Mouse (Mus musculus): ENCODE measurements around the gene Zfp322a. TPM values are rescaled to one million over a fixed set of nuclear protein-coding genes. Genes with fewer than 3 reads are reported as not detected.

Zfp322a gene
- 11.3 TPM for polyA plus RNA-seq (2017; shearing (Covaris generic))

DNA sequence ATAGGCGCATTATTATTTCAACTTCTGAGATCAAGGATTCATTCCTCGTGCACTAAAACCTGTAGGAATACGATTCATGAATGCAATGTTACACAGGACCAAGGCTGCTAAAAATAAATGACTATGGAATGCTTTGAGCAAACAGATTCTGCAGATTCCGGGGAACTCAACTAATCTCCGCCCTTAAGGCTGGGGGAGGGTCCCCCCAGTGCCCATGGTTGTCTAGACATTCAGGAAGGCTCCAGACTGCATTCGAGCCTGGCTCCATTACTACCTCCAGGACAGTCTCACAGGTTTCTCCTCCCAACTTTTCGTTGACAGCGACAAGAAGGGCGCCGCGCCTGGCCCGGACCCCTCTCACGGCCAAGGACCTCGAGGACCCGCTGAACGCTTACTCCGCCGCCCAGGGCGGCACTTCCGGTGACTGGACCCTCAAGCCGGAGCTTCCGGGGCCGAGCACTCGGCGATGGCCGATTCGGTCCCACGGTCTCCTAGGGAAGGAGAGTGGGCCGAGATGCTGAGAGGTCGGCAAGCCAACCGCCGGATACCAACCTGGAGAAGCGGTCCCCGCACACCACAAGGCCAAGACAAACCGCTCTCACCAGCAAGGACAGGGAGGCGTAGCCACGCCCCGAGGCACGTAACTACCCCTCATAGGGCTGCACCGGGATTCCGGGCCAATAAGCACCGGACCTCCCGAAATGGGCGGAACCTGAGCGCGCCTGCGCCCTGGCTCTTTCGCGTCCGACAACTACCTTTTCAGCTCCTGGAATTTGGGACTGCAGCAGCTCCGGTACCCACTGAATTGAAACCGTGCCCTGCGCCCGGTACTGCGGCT, at the start of gene Zfp322a:
Gene Zfp322a, minus strand, starts transcription at position 626 of the 838 bp plus-strand sequence.

Other genes with a start within 250 kb of the Zfp322a start
- gene Vmn1r218, start 236.1 kb downstream of the Zfp322a start, polyA plus RNA-seq (2017; shearing (Covaris generic)) = 0.09 TPM
- not detected for gene Vmn1r219, start 209.9 kb downstream of the Zfp322a start, polyA plus RNA-seq (2017; shearing (Covaris generic))
- gene Vmn1r220, start 181.2 kb downstream of the Zfp322a start, polyA plus RNA-seq (2017; shearing (Covaris generic)) = not detected
- gene Vmn1r221, start 155.1 kb downstream of the Zfp322a start, polyA plus RNA-seq (2017; shearing (Covaris generic)) = not detected
- not detected for gene Vmn1r222, start 133.3 kb downstream of the Zfp322a start, polyA plus RNA-seq (2017; shearing (Covaris generic))
- gene Vmn1r223, start 122.1 kb downstream of the Zfp322a start, polyA plus RNA-seq (2017; shearing (Covaris generic)) = not detected
- 14.7 TPM for gene Abt1, start 54.7 kb upstream of the Zfp322a start, polyA plus RNA-seq (2017; shearing (Covaris generic))
- not detected for gene Btn1a1, start 96.7 kb upstream of the Zfp322a start, polyA plus RNA-seq (2017; shearing (Covaris generic))
- gene Btn2a2, start 119.6 kb upstream of the Zfp322a start, polyA plus RNA-seq (2017; shearing (Covaris generic)) = not detected
- gene Hist1h4h, start 161.8 kb upstream of the Zfp322a start, polyA plus RNA-seq (2017; shearing (Covaris generic)) = 4.7 TPM
- gene Hist1h2af, start 164.7 kb upstream of the Zfp322a start, polyA plus RNA-seq (2017; shearing (Covaris generic)) = not detected
- not detected for gene Hist1h3g, start 166.2 kb upstream of the Zfp322a start, polyA plus RNA-seq (2017; shearing (Covaris generic))
- gene Hist1h2bh, start 174.2 kb upstream of the Zfp322a start, polyA plus RNA-seq (2017; shearing (Covaris generic)) = 0.29 TPM
- 1.1 TPM for gene Hist1h3f, start 174.8 kb upstream of the Zfp322a start, polyA plus RNA-seq (2017; shearing (Covaris generic))
- not detected for gene Hist1h4f, start 182.4 kb upstream of the Zfp322a start, polyA plus RNA-seq (2017; shearing (Covaris generic))
- gene Hist1h1d, start 184.1 kb upstream of the Zfp322a start, polyA plus RNA-seq (2017; shearing (Covaris generic)) = 0.21 TPM
- 2.8 TPM for gene Hist1h3e, start 193.2 kb upstream of the Zfp322a start, polyA plus RNA-seq (2017; shearing (Covaris generic))
- gene Hist1h2ae, start 202.0 kb upstream of the Zfp322a start, polyA plus RNA-seq (2017; shearing (Covaris generic)) = 1.7 TPM
- 3.7 TPM for gene Hist1h2bg, start 202.2 kb upstream of the Zfp322a start, polyA plus RNA-seq (2017; shearing (Covaris generic))
- gene Hist1h2bf, start 205.0 kb upstream of the Zfp322a start, polyA plus RNA-seq (2017; shearing (Covaris generic)) = not detected
- gene Hist1h2ad, start 205.2 kb upstream of the Zfp322a start, polyA plus RNA-seq (2017; shearing (Covaris generic)) = 0.70 TPM
- not detected for gene Hist1h3d, start 206.6 kb upstream of the Zfp322a start, polyA plus RNA-seq (2017; shearing (Covaris generic))
- 14.8 TPM for gene Hist1h4d, start 212.4 kb upstream of the Zfp322a start, polyA plus RNA-seq (2017; shearing (Covaris generic))

All from effector memory CD4-positive, alpha-beta T cell, adult 5 months (primary cell).